Mouse (Mus musculus) left cerebral cortex, adult 8-10 months (tissue): Measurements from ENCODE around the gene Camk2g. TPM values are rescaled to one million over a fixed set of nuclear protein-coding genes. Genes with fewer than 3 reads are reported as not detected.

Experiments
- DNase-seq, 2 experiments: peaks; one replicate each; pipeline ENCODE4 v3.0.0; 2022; ENCODE audit warnings: low spot score in 2 of 2
- total RNA-seq, 4 experiments: library from RNA; stranded (reverse); gene quantifications; 2 replicates each; pipeline ENCODE4 v1.2.4; 2022

Camk2g gene
- total RNA-seq, 4 experiments from 2014 or later: 341 to 406 (median 386) TPM

DNA sequence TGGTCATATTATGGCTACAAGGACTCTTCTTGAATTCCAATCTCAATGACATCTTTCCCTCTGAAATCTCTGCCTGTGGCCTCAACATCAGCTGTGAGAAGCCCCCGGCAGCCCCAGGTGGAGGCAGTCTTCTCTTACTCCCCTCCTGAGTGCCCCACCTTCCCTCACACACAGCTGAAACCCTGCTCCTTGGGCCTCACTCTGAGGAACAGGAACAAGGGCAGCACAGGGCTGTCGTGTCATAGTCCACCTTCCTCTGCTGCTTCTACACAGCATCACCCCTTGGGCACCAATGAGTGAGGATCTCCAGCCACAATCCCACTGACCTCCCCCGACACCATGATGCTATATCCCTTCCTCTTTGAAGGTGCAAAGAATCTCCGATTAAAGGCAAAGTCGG is 7.9 kb downstream of the Camk2g start:
- no peak for DNase-seq

DNA sequence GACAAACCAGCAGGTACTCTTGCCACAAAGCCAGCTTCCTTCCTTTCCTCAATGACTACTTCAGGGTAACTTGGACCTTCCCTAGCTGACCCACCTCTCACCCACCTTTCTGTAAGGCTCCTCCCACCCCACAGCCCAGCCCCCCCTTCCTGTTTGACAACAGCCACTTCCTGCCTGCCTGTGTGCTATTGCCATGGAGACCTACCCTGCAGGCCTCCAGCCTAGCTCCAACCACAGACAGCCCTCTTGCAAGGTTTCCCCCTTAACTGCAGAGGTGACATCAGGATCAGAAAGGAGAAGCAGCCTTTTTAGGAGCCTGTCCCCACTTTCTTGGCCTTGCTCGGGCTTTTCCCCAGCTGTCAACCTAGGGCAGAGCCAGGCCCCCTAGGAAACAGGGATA is 8.7 kb downstream of the Camk2g start:
- DNase-seq: no peak

DNA sequence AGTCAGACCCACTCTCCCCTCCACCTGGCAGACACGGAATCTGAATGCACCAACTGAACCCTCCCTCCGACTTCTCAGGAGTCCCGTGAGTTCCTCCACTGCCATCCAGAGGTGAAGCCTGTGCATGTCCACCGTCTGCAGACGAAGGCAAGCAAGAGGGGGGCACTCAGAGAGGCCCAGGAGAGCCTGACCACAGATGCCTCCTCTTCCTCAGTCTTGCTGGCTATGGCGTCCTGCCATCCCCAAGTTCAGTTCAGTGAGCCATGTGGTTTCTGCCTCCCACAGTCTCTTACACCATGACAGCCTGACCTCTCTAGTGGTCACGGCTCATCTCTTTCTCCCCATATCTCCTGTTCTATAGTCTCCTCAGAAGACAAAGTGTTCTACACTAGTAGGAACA is 9.2 kb downstream of the Camk2g start:
- no peak for DNase-seq

DNA sequence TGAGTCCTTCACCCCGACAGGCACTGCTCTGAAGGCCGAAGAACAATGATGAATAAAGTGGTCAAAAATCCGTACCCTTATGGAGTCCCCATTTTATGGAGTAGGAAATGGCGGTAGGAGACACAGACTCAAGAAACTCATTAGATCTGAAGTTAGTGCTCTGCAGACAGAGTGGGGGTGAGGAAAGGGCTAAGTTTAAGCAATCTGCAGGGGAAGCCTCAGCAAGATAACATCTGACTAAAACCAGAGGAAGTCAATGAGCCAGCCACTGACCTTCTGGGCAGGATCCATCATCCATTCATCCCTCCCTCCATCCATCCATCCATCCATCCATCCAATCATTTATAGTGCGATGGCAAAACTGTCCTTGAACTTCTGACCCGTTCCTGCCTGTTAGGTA is 10.4 kb downstream of the Camk2g start:
- DNase-seq: no peak

DNA sequence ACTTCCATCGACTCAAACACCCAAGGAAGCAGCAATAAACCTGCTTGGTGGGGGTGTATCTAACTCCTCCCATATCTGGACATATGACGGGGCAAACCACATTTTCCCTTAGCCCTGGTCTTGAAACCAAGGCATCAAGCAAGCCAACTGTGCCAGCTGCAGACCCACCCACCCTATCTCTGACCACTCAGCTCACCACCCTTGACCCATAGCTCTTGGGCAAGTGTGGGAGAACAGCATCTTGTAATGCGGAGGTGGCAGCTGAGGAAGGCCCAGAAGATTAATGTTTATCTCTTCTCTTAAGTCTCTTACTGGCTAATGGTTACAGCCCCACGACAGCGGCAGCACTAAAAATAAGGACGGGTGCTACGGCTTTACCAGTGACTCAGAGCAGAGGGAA is 11.0 kb downstream of the Camk2g start:
- no peak for DNase-seq

DNA sequence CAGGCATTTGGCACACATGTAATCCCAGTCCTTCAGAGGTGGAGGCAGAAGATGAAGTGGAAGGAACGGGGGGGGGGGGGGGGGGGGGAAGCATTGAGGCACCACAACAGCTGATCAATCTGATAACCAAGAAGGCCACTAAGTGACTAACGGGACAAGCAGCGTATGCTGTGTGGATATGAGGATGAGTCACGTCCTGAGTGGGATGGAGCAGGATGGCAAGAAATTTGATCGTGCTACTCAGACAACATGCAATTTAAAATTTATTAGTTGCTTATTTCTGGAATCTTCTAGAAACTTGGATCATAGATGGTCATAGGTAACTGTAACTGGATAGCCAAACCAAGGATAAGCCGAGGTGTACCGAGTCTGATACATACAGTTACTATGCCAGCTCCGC is 13.7 kb downstream of the Camk2g start:
- no peak for DNase-seq

DNA sequence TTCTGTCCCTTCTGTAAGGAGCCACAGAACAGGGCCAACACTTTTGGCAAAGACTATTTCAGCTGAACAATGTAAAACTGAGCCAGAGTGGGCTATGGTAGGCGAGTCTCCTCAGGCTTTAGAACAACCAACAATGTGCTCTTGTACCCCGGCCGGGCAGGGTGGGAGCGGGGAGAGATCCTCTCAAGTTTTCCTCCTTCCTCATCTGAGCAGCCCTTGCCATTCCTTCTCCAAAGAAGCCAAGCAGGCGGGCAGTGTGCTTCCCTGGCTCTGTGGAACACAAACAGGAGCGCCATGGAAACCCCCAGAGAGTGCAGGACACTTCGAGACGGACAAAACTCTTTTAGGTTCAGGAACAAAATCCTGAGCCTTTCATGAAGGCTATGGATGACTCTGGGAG is 15.4 kb downstream of the Camk2g start:
- peak in 1 of 2 experiments; percentile 63 for DNase-seq

DNA sequence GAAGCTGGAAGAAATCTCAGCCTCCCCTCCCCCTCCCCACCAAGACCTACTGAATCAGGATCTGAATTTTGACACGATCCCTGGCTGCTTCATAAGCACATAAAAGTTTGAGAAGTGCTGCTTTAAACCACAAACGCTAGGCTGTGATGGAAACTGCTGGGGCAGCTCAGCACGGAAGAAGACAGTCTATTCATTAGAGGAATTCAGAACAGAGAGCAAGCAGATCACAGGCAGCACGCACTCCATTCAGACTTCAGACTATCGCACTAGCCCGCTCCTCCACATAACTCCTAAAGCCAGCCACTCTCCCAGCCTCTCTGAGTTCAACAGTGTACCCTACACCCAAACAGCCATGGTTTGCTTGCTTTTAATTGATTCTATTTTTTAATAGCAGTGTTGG is 18.2 kb downstream of the Camk2g start:
- no peak for DNase-seq

DNA sequence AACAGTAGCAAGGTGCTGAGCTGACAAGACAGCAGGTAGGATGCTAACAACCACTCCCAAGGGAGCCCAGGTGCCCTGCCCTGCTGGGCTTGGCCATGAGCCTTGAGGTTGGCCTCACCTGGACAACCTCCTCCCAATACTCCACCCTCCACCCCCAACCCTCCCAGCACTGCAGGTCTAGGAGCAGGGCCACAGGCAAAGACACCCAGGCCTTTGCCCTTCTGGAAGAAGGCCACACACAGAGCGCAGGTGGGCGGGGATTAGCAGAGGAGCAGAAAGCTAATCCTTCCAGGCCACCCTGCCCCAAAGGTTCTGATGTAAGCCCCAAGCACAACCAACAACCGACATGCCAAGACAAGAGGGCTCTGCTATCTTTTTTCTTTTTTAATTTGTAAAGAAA is 20.5 kb downstream of the Camk2g start:
- no peak for DNase-seq

DNA sequence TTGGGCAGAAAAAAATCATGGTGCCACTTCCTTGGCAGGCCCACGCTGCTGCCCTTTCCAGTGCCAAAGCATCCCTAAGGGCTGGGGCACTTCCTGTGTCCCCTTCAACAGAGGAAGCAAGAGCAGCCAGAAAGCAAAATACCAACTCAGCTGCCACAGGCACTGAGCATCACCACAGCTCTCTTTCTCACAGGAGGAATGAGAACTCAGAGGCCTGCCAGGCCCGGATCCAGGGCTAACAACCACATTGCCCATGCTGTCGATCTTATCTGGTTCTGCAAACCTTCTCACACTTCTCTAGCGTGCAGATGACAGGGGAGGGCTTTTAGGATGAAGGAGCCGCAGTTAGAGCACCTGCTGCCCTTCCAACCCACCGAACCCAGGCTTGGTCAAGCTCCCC is 21.1 kb downstream of the Camk2g start:
- DNase-seq: no peak

DNA sequence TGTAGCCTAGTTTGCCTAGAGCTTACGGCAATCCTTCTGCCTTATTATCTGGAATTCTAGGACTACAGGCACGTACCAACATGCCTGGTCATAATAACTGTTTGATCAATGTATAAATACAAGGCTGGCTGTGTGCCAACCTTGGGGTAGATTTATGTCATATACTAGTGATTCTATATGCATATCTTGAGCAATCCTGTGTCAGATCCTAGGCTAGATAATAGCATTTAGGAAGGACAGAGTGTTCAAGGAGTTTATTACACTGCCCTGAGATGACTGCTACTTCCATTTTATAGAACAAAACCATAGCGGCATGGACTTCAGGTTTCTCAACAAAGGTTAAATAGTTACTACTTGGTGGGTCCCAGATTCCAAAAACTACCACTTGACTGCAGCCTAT is 21.9 kb downstream of the Camk2g start:
- no peak for DNase-seq

DNA sequence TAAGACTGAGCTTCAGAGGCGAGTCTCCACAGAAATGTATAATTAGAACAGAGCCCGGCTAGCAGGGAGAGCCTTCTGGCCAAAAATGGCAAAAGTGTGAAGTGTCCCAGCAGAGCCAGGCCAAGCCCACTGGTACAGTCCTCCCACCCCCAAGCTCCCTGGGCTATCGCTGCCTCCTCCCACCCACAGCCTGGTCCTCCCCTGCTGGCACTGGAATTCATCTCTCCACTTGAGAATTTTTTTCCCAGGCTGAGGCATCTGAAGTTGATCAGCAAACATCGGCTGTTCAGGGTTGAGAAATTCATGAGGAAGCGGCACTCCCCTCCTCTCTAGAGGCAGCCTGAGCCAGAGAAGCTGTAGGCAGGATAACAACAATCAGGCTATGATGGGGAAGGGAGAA is 25.3 kb downstream of the Camk2g start:
- peak in 1 of 2 experiments; percentile 50 for DNase-seq

DNA sequence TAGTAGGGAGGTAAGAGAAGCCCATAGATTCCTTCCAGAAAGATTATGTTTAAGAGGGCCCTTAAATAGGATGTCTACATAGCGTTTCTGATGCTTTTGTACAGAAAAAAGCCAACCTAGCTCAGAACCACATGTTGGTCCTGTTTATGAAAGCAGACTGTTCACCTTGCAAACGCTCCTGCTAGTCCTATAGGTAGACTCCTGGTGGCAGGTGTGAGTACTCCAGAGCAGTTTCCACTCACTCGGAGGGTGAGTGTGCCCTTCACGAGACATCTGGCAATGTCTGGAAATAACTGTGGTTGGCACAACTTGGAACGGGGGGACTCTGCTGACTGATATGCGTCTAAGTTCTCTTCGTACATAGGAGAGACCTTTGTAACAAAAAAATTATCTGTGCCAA is 26.0 kb downstream of the Camk2g start:
- no peak for DNase-seq

DNA sequence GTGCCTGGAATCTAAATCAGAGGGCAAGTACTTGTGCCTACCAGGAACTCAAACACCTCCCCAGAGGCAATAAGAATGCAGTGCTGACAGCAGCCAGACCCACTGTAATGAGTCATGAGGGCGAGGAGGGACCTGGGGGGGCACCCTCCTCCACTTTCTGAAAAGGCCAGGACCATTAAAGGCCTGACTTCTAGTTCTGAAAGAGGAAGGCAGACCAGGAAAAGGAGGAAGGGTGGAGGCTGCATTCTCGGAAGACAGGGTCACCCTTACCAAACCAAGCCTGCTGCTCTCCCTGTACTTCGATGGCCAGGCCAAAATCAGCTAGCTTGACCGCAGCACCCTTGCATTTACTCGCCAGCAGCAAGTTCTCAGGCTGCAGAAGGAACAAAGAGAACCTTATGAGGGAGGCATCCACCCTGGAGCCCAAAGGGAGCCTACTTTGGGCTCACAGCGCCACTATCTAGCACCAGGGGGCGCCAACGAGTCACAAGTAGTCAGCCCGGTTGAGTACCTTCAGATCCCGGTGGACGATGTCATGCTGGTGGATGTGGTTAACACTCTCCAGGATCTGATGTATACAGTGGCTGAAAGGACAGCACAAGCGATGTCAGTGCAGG is 28.1 kb downstream of the Camk2g start:
- DNase-seq: peak; percentile 73 to 93

DNA sequence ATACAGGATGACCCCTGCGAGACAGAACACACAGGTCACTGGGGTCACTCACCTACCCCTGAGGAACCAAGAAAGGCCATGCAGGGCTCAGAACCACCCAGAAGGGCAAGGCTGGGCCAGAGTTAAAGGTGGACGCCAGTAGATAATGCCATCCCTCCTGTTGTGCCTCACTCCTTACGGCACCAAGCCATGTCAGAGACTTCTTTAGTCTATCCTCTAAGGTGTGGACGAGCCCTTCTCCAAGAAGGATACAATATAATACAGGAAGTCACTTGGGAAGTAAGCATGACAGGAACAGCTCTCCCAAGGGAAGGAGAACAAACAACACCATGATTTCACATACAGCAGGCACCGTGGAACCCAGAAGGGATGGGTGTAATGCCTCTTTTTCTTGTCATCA is 28.9 kb downstream of the Camk2g start:
- DNase-seq: no peak

DNA sequence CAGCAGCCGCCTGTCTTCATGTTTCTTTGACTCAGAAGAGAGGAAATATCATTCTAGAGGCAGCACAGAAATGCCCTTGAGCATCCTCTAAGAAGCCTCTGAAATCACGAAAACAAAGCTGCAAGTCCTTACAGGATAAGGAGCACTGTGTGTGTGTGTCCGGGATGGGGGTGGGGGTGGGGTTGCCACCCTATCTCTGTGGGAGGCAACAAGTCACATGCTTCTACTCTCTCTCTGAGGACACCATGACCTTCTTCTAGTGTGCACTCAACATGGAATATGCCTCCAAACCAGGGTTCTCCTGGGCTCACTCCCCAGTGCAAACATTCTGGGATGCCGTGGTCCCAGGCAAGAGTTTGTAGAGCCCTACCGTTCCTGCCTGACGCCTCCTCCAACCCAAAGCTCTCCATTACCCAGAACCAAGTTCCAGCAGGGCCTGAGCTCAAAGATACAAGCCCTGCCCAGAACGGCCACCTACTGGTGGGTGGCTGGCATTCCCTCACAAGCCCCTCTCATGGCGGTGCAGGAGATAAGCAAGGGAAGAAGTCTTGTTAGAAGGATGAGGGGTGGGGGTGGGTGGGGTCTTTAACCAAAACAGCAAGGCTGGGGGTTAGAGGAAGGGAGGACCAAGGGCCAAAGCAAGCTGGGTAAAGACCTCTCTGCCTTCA is 35.0 kb downstream of the Camk2g start:
- DNase-seq: no peak

DNA sequence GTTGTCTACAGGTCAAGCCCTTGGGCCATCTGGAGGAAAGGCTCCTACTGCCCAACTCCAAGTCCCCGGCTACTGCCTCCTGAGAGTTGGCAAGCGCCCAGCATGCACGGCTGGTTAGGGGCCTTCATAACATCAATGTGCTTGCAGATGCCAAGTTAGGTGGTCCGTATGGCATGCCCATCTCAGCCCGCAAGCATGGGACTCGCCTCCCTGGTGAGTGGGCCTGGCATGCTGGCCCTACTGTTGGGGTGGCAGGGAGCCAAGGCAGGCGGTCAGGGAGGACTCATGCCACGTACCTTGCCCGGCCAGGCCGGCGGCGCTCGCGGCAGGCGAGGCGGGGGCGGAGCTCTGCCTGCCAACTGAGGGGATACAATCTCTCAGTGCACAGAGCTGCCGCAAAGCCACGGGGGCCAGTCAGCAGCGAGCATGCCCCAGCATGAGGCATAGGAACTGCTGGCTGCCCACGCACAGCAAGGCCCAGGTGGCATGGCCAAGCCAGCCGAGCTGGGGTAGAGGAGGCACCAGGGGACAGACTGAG is 36.4 kb downstream of the Camk2g start:
- no peak for DNase-seq

DNA sequence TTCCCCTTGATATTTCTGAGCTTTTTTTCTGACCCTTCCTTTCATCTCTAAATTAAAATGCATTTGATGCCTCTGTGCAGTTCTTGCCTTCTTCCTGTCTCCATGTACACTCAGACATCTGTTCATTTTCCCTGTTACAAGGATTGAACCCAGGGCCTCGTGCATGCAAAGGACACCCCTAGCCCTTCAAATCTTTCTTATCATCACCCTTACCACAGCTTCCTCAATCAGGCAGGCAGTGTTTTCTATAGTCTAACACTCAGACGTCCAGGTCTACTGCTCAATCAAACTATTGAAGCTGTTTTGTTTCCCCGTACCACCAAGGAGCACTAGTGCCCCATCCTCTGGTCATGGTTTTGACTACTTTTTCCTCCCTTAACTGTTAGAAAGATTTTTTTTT is 40.1 kb downstream of the Camk2g start:
- DNase-seq: no peak

DNA sequence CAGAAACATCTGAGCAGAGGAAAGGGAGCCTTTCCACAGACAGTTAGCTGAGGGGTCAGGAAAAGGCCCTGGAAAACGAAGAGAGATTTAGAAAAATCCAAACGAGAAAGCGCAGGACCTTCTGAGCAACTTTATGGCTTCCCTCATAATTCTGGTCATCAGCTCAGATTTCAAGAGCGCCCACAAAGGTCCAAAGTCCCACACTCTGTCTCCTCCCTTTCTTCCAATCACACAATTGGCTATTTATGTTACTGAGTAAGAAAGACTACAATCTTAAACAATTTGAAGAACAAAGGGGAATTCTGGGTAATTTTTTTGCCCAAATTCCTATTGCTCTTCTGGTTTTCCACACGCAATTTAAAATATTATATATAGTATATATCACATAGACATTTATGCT is 43.4 kb downstream of the Camk2g start:
- DNase-seq: no peak

DNA sequence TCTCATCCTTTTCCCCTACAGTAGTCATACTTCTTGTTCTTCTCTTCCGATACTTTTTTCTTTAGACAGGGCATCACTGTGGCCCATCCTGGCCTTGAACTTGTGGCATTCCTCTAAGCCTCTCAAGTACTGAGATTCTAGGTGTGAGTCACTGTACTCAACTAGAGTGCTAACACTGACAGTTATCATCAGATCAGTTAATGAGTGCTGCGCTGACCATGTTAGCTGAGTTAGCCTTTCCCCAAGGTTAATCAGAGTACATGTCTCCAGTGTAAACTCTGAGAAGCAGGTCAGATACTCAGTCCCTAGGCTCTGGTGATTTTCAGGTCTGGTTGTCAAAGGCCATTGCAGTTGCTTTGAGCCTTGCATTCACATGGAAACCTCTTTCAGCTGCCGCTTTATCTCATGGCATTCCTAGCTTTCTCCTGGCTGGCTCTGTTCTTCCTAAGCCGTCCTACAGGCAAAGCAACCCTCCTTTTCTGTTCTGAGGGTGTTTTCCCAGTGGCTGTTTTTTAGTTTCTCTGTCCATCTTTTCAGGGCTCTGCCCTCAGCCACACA is 44.3 kb downstream of the Camk2g start:
- DNase-seq: no peak

DNA sequence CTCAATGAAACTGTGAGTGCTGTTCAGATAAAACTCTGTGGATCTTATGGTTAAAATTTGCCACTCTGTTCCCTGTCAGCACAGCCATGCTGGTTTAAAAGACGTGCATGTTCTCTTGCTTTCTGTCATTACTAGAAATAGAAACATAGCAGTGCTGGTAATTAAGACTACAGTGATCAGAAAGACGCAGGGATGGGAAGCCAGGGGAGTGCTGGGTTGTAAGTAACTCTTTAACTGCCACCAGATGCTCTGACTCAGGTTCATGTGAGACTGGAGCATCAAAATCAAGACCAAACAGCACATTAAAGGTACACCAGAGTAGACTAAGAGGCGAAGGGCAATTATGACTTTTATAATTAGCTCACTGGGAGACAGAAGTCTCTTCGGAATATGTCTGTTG is 45.5 kb downstream of the Camk2g start:
- no peak for DNase-seq

DNA sequence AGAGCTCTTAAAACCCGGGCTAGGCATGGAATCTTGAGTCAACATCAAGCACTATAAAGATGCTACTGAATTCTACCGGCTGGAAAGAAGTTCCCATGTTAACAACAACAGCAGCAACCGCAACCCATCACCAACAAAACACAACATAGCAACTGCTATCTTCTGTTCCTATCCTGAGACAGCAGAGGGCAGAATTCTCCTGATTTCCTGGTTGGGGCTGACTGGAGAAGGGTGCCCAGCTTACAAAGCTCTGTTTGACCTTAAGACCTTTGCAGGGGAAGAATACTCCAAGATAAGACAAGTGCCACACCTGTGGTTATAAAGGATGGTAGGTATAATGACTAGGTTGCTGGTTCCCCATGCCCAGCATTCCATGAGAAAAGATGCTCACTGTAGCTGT is 47.0 kb downstream of the Camk2g start:
- DNase-seq: no peak

DNA sequence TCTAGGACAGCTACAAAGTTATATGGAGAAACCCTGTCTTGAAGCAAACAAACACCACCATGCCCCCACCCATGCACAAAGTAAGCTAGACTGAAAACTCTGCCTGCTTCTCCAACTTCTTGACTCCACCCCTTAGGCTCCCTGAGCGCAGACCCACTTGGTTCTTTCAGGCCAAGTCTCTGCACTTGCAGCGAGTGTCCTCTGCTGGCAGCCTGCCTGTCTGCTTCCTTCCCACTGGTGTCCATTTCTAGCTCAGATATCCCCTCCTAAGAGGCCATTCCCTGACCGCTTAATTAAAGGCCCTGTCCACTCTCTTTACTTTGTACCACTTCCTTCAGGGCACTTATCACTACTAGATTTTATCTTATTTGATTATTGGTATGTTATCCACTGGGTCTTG is 50.3 kb downstream of the Camk2g start:
- DNase-seq: no peak
